In the genomic region with DNA sequence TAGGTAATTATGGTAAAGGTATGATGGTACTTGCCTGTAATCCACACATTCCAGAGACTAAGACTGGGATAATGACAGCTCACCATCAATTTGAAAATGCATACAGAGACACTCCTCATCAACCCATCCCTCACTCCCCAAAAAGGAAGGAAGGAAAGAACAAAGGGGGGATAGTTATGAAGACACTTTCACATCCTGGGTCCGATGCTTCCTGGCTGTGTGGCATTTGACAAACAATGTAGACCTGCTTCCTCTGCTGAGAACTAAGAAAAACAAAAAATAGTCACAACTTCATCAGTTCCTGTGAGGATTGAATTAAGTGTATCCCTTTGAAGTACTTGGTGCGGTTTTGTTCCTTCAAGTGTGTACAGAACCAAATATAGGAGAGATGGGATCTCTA, we compare ENCODE assay signal across 25 mouse cellular contexts. TPM values are rescaled to one million over a fixed set of nuclear protein-coding genes. Genes with fewer than 3 reads are reported as not detected.
A peak's percentile ranks its signal among the peaks of the same experiment; 100 is the strongest.
DNase-seq lines count a peak whose midpoint lies in the region; ATAC-seq lines count a peak whose summit lies in the region.
"Had no signal": no experiment of that assay in that cellular context is flagged by ENCODE, and none has a peak within 500 bp of the region (broad histone marks: within the 10 kb centered on the region; RNA-seq: fewer than 3 reads in every experiment).

No protein-coding gene starts in this region.

- H3K4me1 ChIP-seq in hindbrain, embryonic 14.5 days (replicated peaks; ENCODE audit: control insufficient read depth, insufficient read depth, low read length), result no peaks in the 10 kb centered on the region
- no peaks in the 10 kb centered on the region for H3K4me1 ChIP-seq in hindbrain, embryonic 16.5 days (ENCODE audit: control insufficient read depth, insufficient read depth, low read depth, low read length)
- H3K4me1 ChIP-seq: embryonic facial prominence, embryonic 13.5 days; embryonic facial prominence, embryonic 15.5 days; forebrain, embryonic 10.5 days; forebrain, embryonic 12.5 days had no signal

- no peak overlapping the region for H3K4me3 ChIP-seq in hindbrain, embryonic 14.5 days (replicated peaks; ENCODE audit: low read length)
- no peak overlapping the region for H3K4me3 ChIP-seq in hindbrain, embryonic 16.5 days (ENCODE audit: low read length)
- H3K4me3 ChIP-seq: embryonic facial prominence, embryonic 13.5 days; embryonic facial prominence, embryonic 15.5 days; erythroblast, embryonic 14.5 days; forebrain, embryonic 10.5 days; forebrain, embryonic 12.5 days had no signal

- H3K9me3 ChIP-seq in hindbrain, embryonic 14.5 days (ENCODE audit: control insufficient read depth, low read length), result no peaks in the 10 kb centered on the region
- no peaks in the 10 kb centered on the region for H3K9me3 ChIP-seq in hindbrain, embryonic 16.5 days (ENCODE audit: control insufficient read depth, low read length)
- H3K9me3 ChIP-seq: embryonic facial prominence, embryonic 13.5 days; embryonic facial prominence, embryonic 15.5 days; forebrain, embryonic 10.5 days; forebrain, embryonic 12.5 days; G1E had no signal

- H3K9ac ChIP-seq in hindbrain, embryonic 14.5 days, result no peak overlapping the region
- H3K9ac ChIP-seq in hindbrain, embryonic 16.5 days (ENCODE audit: low read depth, low read length), result no peak overlapping the region
- H3K9ac ChIP-seq: embryonic facial prominence, embryonic 13.5 days; embryonic facial prominence, embryonic 15.5 days; forebrain, embryonic 12.5 days had no signal

- H3K27me3 ChIP-seq in hindbrain, embryonic 14.5 days (ENCODE audit: control insufficient read depth, insufficient read depth, low read length), result no peaks in the 10 kb centered on the region
- H3K27me3 ChIP-seq in hindbrain, embryonic 16.5 days (replicated peaks; ENCODE audit: control insufficient read depth, insufficient read depth, low read length), result no peaks in the 10 kb centered on the region
- H3K27me3 ChIP-seq: CH12.LX; embryonic facial prominence, embryonic 13.5 days; embryonic facial prominence, embryonic 15.5 days; forebrain, embryonic 12.5 days; Patski had no signal

- no peaks in the 10 kb centered on the region for H3K36me3 ChIP-seq in hindbrain, embryonic 14.5 days (replicated peaks; ENCODE audit: control insufficient read depth, insufficient read depth)
- no peaks in the 10 kb centered on the region for H3K36me3 ChIP-seq in hindbrain, embryonic 16.5 days (ENCODE audit: control insufficient read depth, insufficient read depth, low read length)
- H3K36me3 ChIP-seq: embryonic facial prominence, embryonic 13.5 days; embryonic facial prominence, embryonic 15.5 days; forebrain, embryonic 10.5 days; forebrain, embryonic 12.5 days; G1E had no signal

- ATAC-seq in inflammation-experienced regulatory T-cells, adult 6 months, result peak; percentile 54
- ATAC-seq in hindbrain, embryonic 14.5 days (ENCODE audit: low FRiP score), result no peak
- ATAC-seq in hindbrain, embryonic 16.5 days, result no peak
- ATAC-seq: activated CD4-positive, CD25-positive, alpha-beta regulatory T cell, adult 4 months; forebrain, embryonic 14.5 days; forebrain, embryonic 16.5 days; Patski had no signal

- peak; percentile 6 for DNase-seq in CD4-positive helper T cell, adult 2 months (ENCODE audit: low read depth, low spot score)
- DNase-seq in CD4-positive, CD25-positive, alpha-beta regulatory T cell, adult 2 months (ENCODE audit: low read depth, low spot score), result peak; percentile 19
- no peak for DNase-seq in kidney, postnatal 25 days
- DNase-seq in hindbrain, embryonic 14.5 days (ENCODE audit: low spot score), result no peak
- DNase-seq: adrenal gland, adult 8-10 months; adrenal gland, postnatal 14 days; adrenal gland, postnatal 36 days; cerebellum, adult 11-12 months; cerebellum, adult 8-10 months; cerebellum, adult 9-11 months; cerebellum, postnatal 14 days; cerebellum, postnatal 36 days had no signal

- 97% methylated on average over 2 of the region's 2 CpGs for WGBS in hindbrain, embryonic 14.5 days
- WGBS in hindbrain, embryonic 16.5 days, result 83% methylated on average over 2 of the region's 2 CpGs

- no peak overlapping the region for H3K4me2 ChIP-seq in hindbrain, embryonic 14.5 days (replicated peaks)
- H3K4me2 ChIP-seq in hindbrain, embryonic 16.5 days (ENCODE audit: low read length), result no peak overlapping the region
- H3K4me2 ChIP-seq: embryonic facial prominence, embryonic 13.5 days; embryonic facial prominence, embryonic 15.5 days; forebrain, embryonic 12.5 days had no signal

- H3K27ac ChIP-seq in hindbrain, embryonic 14.5 days, result no peak overlapping the region
- no peak overlapping the region for H3K27ac ChIP-seq in hindbrain, embryonic 16.5 days (ENCODE audit: low read depth, low read length)
- H3K27ac ChIP-seq: embryonic facial prominence, embryonic 13.5 days; embryonic facial prominence, embryonic 15.5 days; forebrain, embryonic 10.5 days; forebrain, embryonic 12.5 days had no signal

RNA-seq across cellular contexts. Expression of a gene that starts 7.8 kb away (rescaled TPM):
- 10 to 100 TPM; 28.5 to 43.6 (median 33.0) TPM for polyA plus RNA-seq in inflammation-experienced regulatory T-cells, adult 6 months (2017; shearing (Covaris generic))
- 2.3 TPM in 2 replicates for polyA plus RNA-seq in hindbrain, embryonic 14.5 days (2014; fragmentation: Nextera tagmentation; extraction: Ambion mirVana)
- 2.2 TPM in 2 replicates for polyA plus RNA-seq in hindbrain, embryonic 16.5 days (2015; fragmentation: Nextera tagmentation; extraction: Ambion mirVana)
- polyA plus RNA-seq: erythroblast, embryonic 14.5 days; G1E had no signal

RNA-seq across cellular contexts. Expression of a gene that starts 29.3 kb away (rescaled TPM):
- polyA plus RNA-seq in inflammation-experienced regulatory T-cells, adult 6 months (2017; shearing (Covaris generic)), result 1 to 10 TPM; 2.1 to 3.8 (median 2.9) TPM
- polyA plus RNA-seq in hindbrain, embryonic 14.5 days (2014; fragmentation: Nextera tagmentation; extraction: Ambion mirVana), result 57.9 and 64.9 TPM in 2 replicates
- polyA plus RNA-seq in hindbrain, embryonic 16.5 days (2015; fragmentation: Nextera tagmentation; extraction: Ambion mirVana), result 40.7 and 42.0 TPM in 2 replicates
- polyA plus RNA-seq: erythroblast, embryonic 14.5 days had no signal

Comparison
In these comparisons a context has a peak if more than half of its experiments do, and no peak if none do; other contexts are left out.
1. DNase-seq: peak in CD4-positive helper T cell, adult 2 months (single experiment) and CD4-positive, CD25-positive, alpha-beta regulatory T cell, adult 2 months (single experiment); none in kidney, postnatal 25 days (0 of 2) and hindbrain, embryonic 14.5 days (single experiment).